Mouse (Mus musculus) small intestine, adult 2 months (tissue): ENCODE measurements at regions not wholly inside any gene's neighbourhood (a gene's known extent, or its start where the extent isn't known, plus 50 kb on each side); places are given as distances from the start of the nearest gene placed in this dataset.

Source experiments
- H3K27ac ChIP-seq: fragments of 200-500 bp; 2 replicates; pipeline ENCODE4 v1.5.1; 2012; ENCODE audit warnings: low read depth, low read length, control low read depth, inconsistent platforms; ENCODE audit not compliant: insufficient read depth
- H3K27me3 ChIP-seq: fragments of 200-500 bp; 2 replicates; pipeline ENCODE4 v1.6.1; 2012; ENCODE audit warnings: mild to moderate bottlenecking, moderate library complexity, low read length, inconsistent platforms; ENCODE audit not compliant: control insufficient read depth, insufficient read depth
- H3K36me3 ChIP-seq: fragments of 200-500 bp; 2 replicates; pipeline ENCODE4 v1.6.1; 2012; ENCODE audit warnings: mild to moderate bottlenecking, low read length, control low read depth, inconsistent platforms; ENCODE audit not compliant: control insufficient read depth, insufficient read depth
- H3K4me1 ChIP-seq: fragments of 200-500 bp; 2 replicates; pipeline ENCODE4 v1.6.1; 2012; ENCODE audit warnings: low read length, inconsistent platforms, mixed read lengths; ENCODE audit not compliant: control insufficient read depth, insufficient read depth, insufficient read length
- H3K4me3 ChIP-seq: fragments of 200-500 bp; 2 replicates; pipeline ENCODE4 v1.5.1; 2012; ENCODE audit warnings: low read depth, mild to moderate bottlenecking, control low read depth, inconsistent platforms, low read length, moderate library complexity
- CTCF ChIP-seq: fragments of 200-500 bp; IDR thresholded peaks from 2 replicates; pipeline ENCODE4 v1.5.1; 2012; ENCODE audit warnings: low read depth, mild to moderate bottlenecking, control low read depth, inconsistent platforms, low read length, moderate library complexity, mixed read lengths; ENCODE audit not compliant: insufficient replicate concordance, insufficient read length; ENCODE audit errors: extremely low read depth
- POLR2A ChIP-seq: fragments of 200-500 bp; IDR thresholded peaks from 2 replicates; pipeline ENCODE4 v1.6.1; 2012; ENCODE audit warnings: low read depth, mild to moderate bottlenecking, control low read depth, inconsistent platforms, low read length, moderate library complexity
- WGBS: fragments of 180-500 bp; shearing (Covaris S2); methylation state at CpG from one replicate; pipeline ENCODE4 v1.1.7; 2018; 5-methylcytosine and 5-hydroxymethylcytosine counted together

- Histone ChIP-seq H3K4me1 (no peaks in the 10 kb centered on the region), H3K36me3 (no peaks in the 10 kb centered on the region), H3K27ac (no peak overlapping the region), H3K4me3 (no peak overlapping the region), H3K27me3 (no peaks in the 10 kb centered on the region)
- WGBS, result 54% methylated on average over 5 of the region's 5 CpGs
- TF ChIP-seq POLR2A (no peak), CTCF (no peak)
Measured at GRCm38 (mm10) chr8:103451381-103452018, 649.9 kb upstream of the Cdh5 start.

DNA sequence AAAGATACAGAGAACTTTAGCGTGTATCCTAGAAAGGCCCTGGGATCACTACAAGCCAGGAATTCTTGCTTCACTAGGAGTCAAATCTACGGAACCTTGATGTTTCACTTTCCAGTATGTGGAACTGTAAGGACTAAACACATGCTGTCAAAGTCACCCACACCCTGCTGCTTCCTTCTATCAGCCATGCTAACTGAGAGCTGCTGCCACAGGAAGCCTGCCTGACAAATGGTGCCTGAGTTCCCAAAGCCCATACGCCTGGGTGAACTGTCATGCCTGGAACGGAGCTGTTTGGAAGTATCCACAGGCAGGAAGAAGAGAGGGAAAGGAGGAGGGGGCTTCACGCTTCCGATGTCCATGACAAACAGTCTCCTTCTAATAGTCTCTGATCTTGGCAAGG is 644.2 kb upstream of the Cdh5 start:
- Histone ChIP-seq H3K36me3 (no peaks in the 10 kb centered on the region), H3K4me3 (no peak overlapping the region), H3K4me1 (no peaks in the 10 kb centered on the region), H3K27ac (no peak overlapping the region), H3K27me3 (no peaks in the 10 kb centered on the region)
- WGBS, result 85% methylated on average over 6 of the region's 6 CpGs
- TF ChIP-seq POLR2A (no peak), CTCF (no peak)

GRCm38 (mm10) chr8:103463557-103463956 is 637.9 kb upstream of the Cdh5 start:
- Histone ChIP-seq H3K4me3 (no peak overlapping the region), H3K27ac (no peak overlapping the region), H3K27me3 (no peaks in the 10 kb centered on the region), H3K36me3 (no peaks in the 10 kb centered on the region), H3K4me1 (no peaks in the 10 kb centered on the region)
- TF ChIP-seq POLR2A (no peak), CTCF (no peak)
- WGBS, result 50% methylated on average over 4 of the region's 4 CpGs

GRCm38 (mm10) chr8:103464777-103465353 is 636.6 kb upstream of the Cdh5 start:
- Histone ChIP-seq H3K27me3 (no peaks in the 10 kb centered on the region), H3K36me3 (no peaks in the 10 kb centered on the region), H3K4me3 (no peak overlapping the region), H3K27ac (no peak overlapping the region), H3K4me1 (no peaks in the 10 kb centered on the region)
- WGBS, result 93% methylated on average over 2 of the region's 2 CpGs
- TF ChIP-seq POLR2A (no peak), CTCF (no peak)

DNA sequence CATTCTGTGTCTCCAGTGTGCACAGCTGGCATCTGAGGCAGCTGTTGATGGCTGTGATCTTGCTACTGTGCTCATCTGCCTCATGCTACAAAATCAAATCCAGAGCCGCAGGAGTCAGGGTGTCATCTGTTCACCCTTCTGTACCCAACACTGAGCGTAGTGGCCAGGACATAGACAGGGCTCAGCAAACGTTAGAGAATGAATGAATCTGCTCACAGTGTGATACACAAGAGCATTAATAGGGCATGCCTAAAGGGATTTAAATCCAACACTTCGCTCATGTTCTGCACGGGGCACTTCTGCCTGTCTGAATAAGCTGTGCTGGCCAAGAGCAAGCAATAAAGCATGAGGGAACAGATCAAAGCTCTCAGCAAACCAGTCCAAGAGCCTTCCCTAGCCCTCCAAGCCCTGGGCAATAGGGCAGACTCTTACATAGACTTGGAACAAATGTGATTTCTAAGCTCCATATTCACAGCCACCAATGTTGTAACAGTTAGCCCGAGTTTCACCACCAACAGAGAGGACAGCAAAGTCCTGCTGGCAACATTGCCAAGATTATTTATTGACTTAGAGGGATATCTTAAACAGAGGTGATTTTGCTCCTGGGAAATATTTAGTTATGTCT is 633.8 kb upstream of the Cdh5 start:
- TF ChIP-seq POLR2A (no peak), CTCF (no peak)

DNA sequence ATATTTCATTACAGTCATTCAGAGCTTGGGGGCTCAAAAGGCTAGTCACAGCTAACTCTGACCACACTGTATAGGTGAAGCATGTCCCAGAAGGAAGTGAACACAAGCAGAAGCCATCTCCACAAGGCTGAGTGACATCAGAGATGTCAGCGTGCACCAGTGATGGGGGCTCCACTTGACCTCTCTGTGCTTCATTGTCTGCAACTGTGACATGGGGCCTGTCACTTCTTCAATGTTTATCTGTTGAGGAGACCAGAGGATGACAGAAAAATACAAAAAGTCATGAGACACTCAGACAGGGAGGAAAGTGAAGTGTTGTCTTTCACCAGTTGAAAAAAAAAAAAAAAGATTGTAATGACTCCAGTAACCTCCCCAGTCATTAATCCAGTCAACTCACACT is 632.4 kb upstream of the Cdh5 start:
- Histone ChIP-seq H3K36me3 (no peaks in the 10 kb centered on the region), H3K27me3 (no peaks in the 10 kb centered on the region), H3K4me1 (no peaks in the 10 kb centered on the region), H3K27ac (no peak overlapping the region), H3K4me3 (no peak overlapping the region)
- 61% methylated on average over 1 of the region's 1 CpGs for WGBS
- no peak for TF ChIP-seq CTCF
- no peak for TF ChIP-seq POLR2A

More for the DNA sequence above, 633.8 kb upstream of the Cdh5 start:
- Histone ChIP-seq H3K4me3 (no peak overlapping the region), H3K4me1 (no peaks in the 10 kb centered on the region), H3K36me3 (no peaks in the 10 kb centered on the region), H3K27ac (no peak overlapping the region), H3K27me3 (no peaks in the 10 kb centered on the region)
- 70% methylated on average over 6 of the region's 6 CpGs for WGBS

DNA sequence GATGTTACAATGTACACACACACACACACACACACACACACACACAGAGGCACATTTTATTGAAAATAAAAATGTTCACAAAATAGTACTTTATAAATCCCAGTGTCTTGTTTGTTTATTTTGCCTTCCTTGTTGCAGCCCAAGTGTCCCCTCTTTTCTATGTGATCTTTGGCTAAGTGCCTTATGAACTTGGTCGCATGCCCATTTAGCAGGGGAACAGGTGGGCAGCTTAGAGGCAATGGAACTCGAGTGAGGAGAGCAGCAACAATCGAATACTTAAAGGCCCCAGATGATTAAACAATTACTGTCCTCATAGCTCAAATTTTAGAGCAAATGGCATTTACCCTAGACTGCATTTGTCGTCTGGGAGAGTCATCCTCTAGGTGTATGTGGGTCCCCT is 631.1 kb upstream of the Cdh5 start:
- no peaks in the 10 kb centered on the region for H3K36me3 ChIP-seq
- 49% methylated on average over 4 of the region's 4 CpGs for WGBS
- H3K4me1 ChIP-seq, result no peaks in the 10 kb centered on the region
- TF ChIP-seq POLR2A, result no peak
- no peak for TF ChIP-seq CTCF
- no peak overlapping the region for H3K27ac ChIP-seq
- no peaks in the 10 kb centered on the region for H3K27me3 ChIP-seq
- no peak overlapping the region for H3K4me3 ChIP-seq
